Mouse (Mus musculus) testis, adult 2 months (tissue): ENCODE results near the gene Col6a4.

ENCODE experiments used
- CTCF ChIP-seq: fragments of 200-500 bp; IDR thresholded peaks from 2 replicates; pipeline ENCODE4 v1.5.1; 2012; ENCODE audit warnings: low read depth, mild to moderate bottlenecking, inconsistent platforms, low read length, moderate library complexity; ENCODE audit not compliant: control insufficient read depth, insufficient read depth, insufficient replicate concordance
- POLR2A ChIP-seq: fragments of 200-500 bp; IDR thresholded peaks from 2 replicates; pipeline ENCODE4 v1.6.1; 2012; ENCODE audit warnings: low read depth, mild to moderate bottlenecking, inconsistent platforms, low read length, moderate library complexity; ENCODE audit not compliant: control insufficient read depth

- TF ChIP-seq POLR2A, result no peak
- TF ChIP-seq CTCF, result no peak
Measured at GRCm38 (mm10) chr9:105947577-105947976, 149.0 kb downstream of the Col6a4 start.
